Mouse (Mus musculus) embryonic facial prominence, embryonic 14.5 days (tissue): ENCODE results near the gene Pglyrp2. TPM values are rescaled to one million over a fixed set of nuclear protein-coding genes. Genes with fewer than 3 reads are reported as not detected.

Source experiments
- ATAC-seq: fragments of 200-750 bp; cut with Nextera tagmentation; 2 replicates; pipeline ENCODE4 v1.8.0; 2017; ENCODE audit warnings: low read depth, moderate number of reproducible peaks, moderate TSS enrichment
- DNase-seq: peaks from one replicate; pipeline ENCODE4 v3.0.0-alpha.2; 2015; ENCODE audit warnings: low spot score
- H3K27ac ChIP-seq: fragments of 300-500 bp; sonication (generic); replicated peaks from 2 replicates; pipeline ENCODE4 v1.5.1; 2014; ENCODE audit warnings: low read depth, mild to moderate bottlenecking, low read length, moderate library complexity
- H3K27me3 ChIP-seq: fragments of 300-500 bp; sonication (generic); replicated peaks from 2 replicates; pipeline ENCODE4 v1.6.1; 2014; ENCODE audit warnings: low read length; ENCODE audit not compliant: control insufficient read depth, insufficient read depth
- H3K36me3 ChIP-seq: fragments of 300-500 bp; sonication (generic); 2 replicates; pipeline ENCODE4 v1.6.1; 2014; ENCODE audit warnings: low read length, mixed read lengths; ENCODE audit not compliant: control insufficient read depth, insufficient read depth
- H3K4me1 ChIP-seq: fragments of 300-500 bp; sonication (generic); 2 replicates; pipeline ENCODE4 v1.6.1; 2014; ENCODE audit warnings: antibody characterized with exemption, low read length; ENCODE audit not compliant: control insufficient read depth, insufficient read depth
- H3K4me2 ChIP-seq: fragments of 300-500 bp; sonication (generic); 2 replicates; pipeline ENCODE4 v1.6.1; 2014; ENCODE audit warnings: low read depth, mild to moderate bottlenecking, low read length, moderate library complexity, mixed read lengths
- H3K4me3 ChIP-seq: fragments of 300-500 bp; sonication (generic); 2 replicates; pipeline ENCODE4 v1.5.1; 2014; ENCODE audit warnings: low read depth, mild to moderate bottlenecking, low read length
- H3K9ac ChIP-seq: fragments of 300-500 bp; sonication (generic); 2 replicates; pipeline ENCODE4 v1.6.1; 2014; ENCODE audit warnings: low read depth, mild to moderate bottlenecking, low read length, moderate library complexity, mixed read lengths
- H3K9me3 ChIP-seq: fragments of 300-500 bp; sonication (generic); 2 replicates; pipeline ENCODE4 v1.6.1; 2016; ENCODE audit warnings: low read length; ENCODE audit not compliant: control insufficient read depth
- WGBS: fragments of 180-500 bp; shearing (Covaris S2); extraction: QIAGEN DNeasy Blood & Tissue Kit; methylation state at CpG from one replicate; pipeline ENCODE4 v1.1.7; 2014; 5-methylcytosine and 5-hydroxymethylcytosine counted together
- polyA plus RNA-seq: library from polyadenylated mRNA; unstranded; fragments of >200 nt; fragmentation: Nextera tagmentation; extraction: Ambion mirVana; gene quantifications from 2 replicates; pipeline ENCODE4 v1.2.1, GENCODE M21; 2014

Gene Pglyrp2
- 0.17 TPM in 1 of 2 replicates, not detected in the other for polyA plus RNA-seq

DNA sequence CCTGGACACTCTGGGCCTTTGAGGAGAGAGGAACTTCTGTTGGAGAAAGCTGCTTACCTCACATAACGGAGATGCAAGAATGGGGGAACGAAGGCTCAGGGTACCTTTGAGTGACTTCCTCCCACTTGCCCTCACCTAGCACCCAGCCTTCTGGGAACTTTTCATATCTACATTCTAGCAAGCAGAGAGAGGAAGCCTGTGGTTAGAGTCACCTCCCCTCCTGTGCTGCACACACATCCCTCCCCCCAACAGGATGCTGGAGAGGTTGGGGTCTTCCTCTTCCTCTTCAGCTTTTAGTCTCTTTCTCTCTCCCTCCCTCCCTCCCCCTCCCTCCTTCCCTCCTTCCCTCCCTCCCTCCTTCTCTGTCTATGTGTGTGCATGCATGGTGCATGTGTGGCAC, at the start of gene Pglyrp2:
Gene Pglyrp2 (minus strand): TSS at position 134 of the 400 bp plus-strand sequence.
- ATAC-seq (no peak), DNase-seq (no peak)
- Histone ChIP-seq H3K27me3 (no peaks in the 10 kb centered on the region), H3K27ac (no peak within 1 kb of the TSS), H3K36me3 (no peaks in the 10 kb centered on the region), H3K9ac (no peak within 1 kb of the TSS), H3K4me2 (no peak within 1 kb of the TSS), H3K9me3 (no peaks in the 10 kb centered on the region), H3K4me3 (no peak within 1 kb of the TSS), H3K4me1 (no peaks in the 10 kb centered on the region)
- 79% methylated on average over 2 of the region's 2 CpGs for WGBS

DNA sequence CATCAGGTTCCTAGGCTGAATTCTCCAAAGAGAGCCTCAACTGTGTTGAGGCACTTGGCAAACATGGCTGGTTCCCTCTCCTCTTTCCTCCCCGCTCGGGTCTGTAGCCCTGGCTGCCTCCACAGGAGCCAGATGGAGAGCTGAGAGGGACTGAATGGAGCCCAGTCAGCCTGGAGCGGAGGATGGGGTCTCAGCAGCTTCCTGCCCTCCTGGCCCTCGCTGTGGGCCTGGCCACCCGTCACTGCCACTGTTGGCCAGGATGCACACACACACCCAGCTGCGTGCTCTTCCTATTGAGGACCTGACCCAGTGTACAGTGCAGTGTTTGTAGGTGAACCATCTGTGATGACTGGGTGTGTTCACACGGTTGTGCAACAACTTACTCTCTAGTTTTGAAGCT, 48.2 kb upstream of the Pglyrp2 start:
- DNase-seq = no peak
- Histone ChIP-seq H3K27me3 (no peaks in the 10 kb centered on the region), H3K4me2 (no peak overlapping the region), H3K9me3 (no peaks in the 10 kb centered on the region), H3K27ac (no peak overlapping the region), H3K36me3 (no peaks in the 10 kb centered on the region), H3K4me1 (no peaks in the 10 kb centered on the region), H3K4me3 (no peak overlapping the region), H3K9ac (no peak overlapping the region)
- 48% methylated on average over 7 of the region's 7 CpGs for WGBS
- ATAC-seq = no peak

DNA sequence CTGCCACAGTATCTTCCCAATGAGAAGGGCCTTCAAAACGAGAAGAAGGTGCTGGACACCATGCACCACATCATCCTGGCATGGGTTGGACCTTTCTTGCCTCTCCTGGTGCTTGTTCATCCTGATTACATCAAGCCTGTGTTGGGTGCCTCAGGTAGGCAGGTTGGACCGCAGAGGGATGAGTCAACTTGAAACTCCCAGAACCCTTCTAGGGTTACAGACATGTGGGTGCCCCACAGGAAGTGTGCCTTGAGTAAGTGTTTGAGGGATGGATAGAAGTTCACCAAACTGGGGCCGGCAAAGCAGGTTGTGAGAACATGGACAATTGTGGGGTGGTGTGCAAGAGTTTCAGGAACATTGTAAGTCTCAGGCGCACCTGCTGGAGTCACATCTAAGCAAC, 46.8 kb upstream of the Pglyrp2 start:
- WGBS = 80% methylated on average over 4 of the region's 4 CpGs
- no peak overlapping the region for H3K4me3 ChIP-seq
- H3K36me3 ChIP-seq = no peaks in the 10 kb centered on the region
- no peaks in the 10 kb centered on the region for H3K9me3 ChIP-seq
- no peak overlapping the region for H3K9ac ChIP-seq
- H3K4me1 ChIP-seq = no peaks in the 10 kb centered on the region
- no peak overlapping the region for H3K27ac ChIP-seq
- H3K27me3 ChIP-seq = no peaks in the 10 kb centered on the region
- ATAC-seq (no peak), DNase-seq (no peak)
- no peak overlapping the region for H3K4me2 ChIP-seq

DNA sequence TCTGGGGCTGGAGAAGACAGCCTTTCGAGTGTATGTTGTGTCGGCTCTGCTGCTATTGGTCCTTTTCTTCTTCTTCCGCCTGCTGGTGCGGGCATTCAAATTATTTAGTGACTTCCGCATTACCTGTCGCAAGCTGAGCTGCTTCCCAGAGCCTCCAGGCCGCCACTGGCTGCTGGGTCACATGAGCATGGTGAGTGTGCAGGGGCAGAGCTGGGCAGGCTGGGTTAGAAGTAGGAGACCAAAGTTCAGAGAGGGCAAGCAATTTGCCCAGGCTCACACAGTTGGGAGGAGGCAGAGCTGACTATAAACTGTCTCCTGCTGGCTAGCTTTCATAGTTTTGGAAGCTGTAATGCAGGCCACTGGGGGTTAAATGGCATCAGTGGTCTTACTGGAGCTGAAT, 44.5 kb upstream of the Pglyrp2 start:
- ATAC-seq = no peak
- 55% methylated on average over 7 of the region's 7 CpGs for WGBS

DNA sequence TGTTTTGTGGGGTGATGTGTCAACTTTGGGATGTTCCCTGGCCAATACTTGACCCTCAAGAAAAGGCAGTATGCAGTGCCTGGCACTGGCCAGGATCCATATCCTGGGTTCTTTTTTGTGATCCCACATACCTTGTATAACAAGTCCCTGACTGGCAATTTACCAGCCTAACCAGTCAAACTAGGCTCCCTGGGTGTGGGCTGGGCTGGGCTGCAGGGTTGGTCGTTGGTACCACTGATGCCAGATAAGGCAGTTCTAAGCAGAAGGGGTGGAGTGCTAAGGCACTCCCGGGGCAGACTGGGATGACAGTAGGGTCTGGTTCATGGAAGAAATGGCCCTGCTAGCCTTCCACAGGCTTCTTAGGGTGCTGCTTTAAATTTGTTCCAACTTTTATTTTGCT, 31.0 kb upstream of the Pglyrp2 start:
- H3K27me3 ChIP-seq = peaks cover 8% of the 10 kb centered on the region
- 31% methylated on average over 2 of the region's 2 CpGs for WGBS
- H3K4me2 ChIP-seq = no peak overlapping the region
- no peak overlapping the region for H3K9ac ChIP-seq
- no peaks in the 10 kb centered on the region for H3K9me3 ChIP-seq
- no peaks in the 10 kb centered on the region for H3K36me3 ChIP-seq
- DNase-seq (peak; percentile 10), ATAC-seq (no peak)
- no peak overlapping the region for H3K4me3 ChIP-seq
- no peaks in the 10 kb centered on the region for H3K4me1 ChIP-seq
- no peak overlapping the region for H3K27ac ChIP-seq

More for the DNA sequence above, 44.5 kb upstream of the Pglyrp2 start:
- no peak overlapping the region for H3K4me2 ChIP-seq
- H3K27ac ChIP-seq = no peak overlapping the region
- H3K4me1 ChIP-seq = no peaks in the 10 kb centered on the region
- no peaks in the 10 kb centered on the region for H3K36me3 ChIP-seq
- no peak for DNase-seq
- H3K9ac ChIP-seq = no peak overlapping the region
- H3K4me3 ChIP-seq = no peak overlapping the region
- no peaks in the 10 kb centered on the region for H3K27me3 ChIP-seq
- no peaks in the 10 kb centered on the region for H3K9me3 ChIP-seq

DNA sequence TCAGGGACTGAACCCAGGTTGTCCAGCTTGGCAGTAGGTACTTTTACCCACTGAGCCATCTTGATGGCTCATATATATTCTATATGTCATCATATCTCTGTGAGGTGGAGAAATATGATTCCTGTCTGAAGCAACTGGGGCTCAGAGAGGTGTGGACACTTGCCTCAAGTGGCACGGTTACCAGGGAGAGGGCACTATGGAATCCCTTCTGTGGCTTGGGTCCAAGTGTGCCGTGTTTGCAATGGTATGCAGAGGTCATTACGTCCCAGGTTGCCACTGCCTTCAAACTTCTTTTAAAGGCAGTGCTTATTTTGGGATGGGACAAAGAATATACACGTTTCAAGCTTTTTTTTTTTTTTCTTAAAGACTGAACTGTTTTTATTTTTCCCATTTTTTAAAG, 30.2 kb upstream of the Pglyrp2 start:
- ATAC-seq = no peak
- Histone ChIP-seq H3K36me3 (no peaks in the 10 kb centered on the region), H3K9ac (no peak overlapping the region), H3K27ac (no peak overlapping the region), H3K4me3 (no peak overlapping the region), H3K27me3 (peaks cover 8% of the 10 kb centered on the region), H3K9me3 (0 out of 2 replicates have a peak, but pooled peaks cover under 1% of the 10 kb centered on the region), H3K4me1 (no peaks in the 10 kb centered on the region), H3K4me2 (no peak overlapping the region)
- 65% methylated on average over 4 of the region's 4 CpGs for WGBS
- DNase-seq = no peak

DNA sequence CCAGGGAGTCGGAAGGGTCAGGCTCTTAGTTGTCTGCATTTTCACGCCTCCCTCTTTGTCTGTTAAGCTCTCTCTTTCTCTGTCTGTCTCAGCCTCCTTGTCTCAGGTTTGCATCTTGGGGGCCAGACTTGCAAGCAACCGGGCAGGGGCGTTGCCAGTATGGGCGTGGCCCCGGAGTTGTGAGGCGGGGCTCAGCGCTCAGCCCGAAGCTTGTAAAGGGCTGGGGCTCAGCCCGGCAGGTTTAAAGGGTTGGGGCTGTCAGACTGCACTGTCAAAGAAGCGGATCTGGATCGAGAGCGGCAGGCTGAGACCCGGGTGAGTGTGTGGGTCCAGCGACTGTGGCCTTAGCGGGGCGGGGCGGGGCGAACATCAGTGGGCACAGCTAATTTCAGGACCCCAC, 28.5 kb upstream of the Pglyrp2 start, which contains the start of gene Cyp4f39:
Gene Cyp4f39 (plus strand): TSS at position 242 of the 400 bp plus-strand sequence.
- ATAC-seq (peak; percentile 57; the same call in 1 of the 2 replicates), DNase-seq (peak; percentile 68)
- 2% methylated on average over 17 of the region's 19 CpGs for WGBS
- Histone ChIP-seq H3K9me3 (0 out of 2 replicates have a peak, but pooled peaks cover 5% of the 10 kb centered on the region), H3K27ac (no peak within 1 kb of the TSS), H3K9ac (no peak within 1 kb of the TSS), H3K36me3 (no peaks in the 10 kb centered on the region), H3K4me1 (no peaks in the 10 kb centered on the region), H3K4me2 (peak within 1 kb of the TSS; percentile 62), H3K4me3 (peak within 1 kb of the TSS; percentile 30), H3K27me3 (peaks cover 8% of the 10 kb centered on the region)

DNA sequence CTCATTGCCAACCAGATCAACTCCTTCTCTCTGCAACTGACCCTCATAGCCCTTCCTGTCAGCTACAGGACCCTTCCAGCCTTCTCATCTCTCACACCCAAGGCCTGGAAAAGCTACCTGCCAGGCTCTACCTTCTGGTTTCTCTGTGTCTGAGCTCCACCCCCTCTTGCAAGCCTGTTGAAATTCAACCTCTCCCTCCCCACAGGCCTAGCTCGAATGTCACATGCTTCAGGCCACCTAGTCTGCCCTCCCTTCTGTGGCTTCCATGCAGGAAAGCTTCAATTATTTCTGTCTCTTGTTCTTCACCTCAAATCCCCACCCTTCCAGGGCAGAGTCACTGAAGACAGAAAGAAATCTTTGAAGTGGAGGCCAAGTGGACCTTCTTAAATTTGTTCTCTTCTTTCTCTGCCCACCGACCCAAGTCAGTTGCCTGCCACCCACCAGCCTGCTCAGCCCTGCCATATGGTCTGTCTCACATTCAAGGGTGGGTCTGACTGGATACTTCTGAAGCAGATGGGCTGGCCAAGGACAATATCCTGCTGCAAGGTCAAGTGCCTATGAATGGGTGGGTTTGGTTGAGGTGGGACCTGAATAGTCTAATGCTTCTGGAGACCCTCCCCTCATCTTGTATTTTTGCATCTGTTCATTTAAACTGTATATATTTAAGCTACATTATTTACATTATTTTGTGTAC, 27.0 kb upstream of the Pglyrp2 start:
- ATAC-seq = peak; percentile 33; the same call in 1 of the 2 replicates
- 0 out of 2 replicates have a peak, but pooled peaks cover 9% of the 10 kb centered on the region for H3K9me3 ChIP-seq
- H3K4me2 ChIP-seq = no peak overlapping the region
- no peak overlapping the region for H3K4me3 ChIP-seq
- 28% methylated on average over 2 of the region's 2 CpGs for WGBS
- H3K27ac ChIP-seq = no peak overlapping the region
- peaks cover 8% of the 10 kb centered on the region for H3K27me3 ChIP-seq
- peak; percentile 21 for DNase-seq
- H3K9ac ChIP-seq = no peak overlapping the region
- no peaks in the 10 kb centered on the region for H3K36me3 ChIP-seq
- no peaks in the 10 kb centered on the region for H3K4me1 ChIP-seq

DNA sequence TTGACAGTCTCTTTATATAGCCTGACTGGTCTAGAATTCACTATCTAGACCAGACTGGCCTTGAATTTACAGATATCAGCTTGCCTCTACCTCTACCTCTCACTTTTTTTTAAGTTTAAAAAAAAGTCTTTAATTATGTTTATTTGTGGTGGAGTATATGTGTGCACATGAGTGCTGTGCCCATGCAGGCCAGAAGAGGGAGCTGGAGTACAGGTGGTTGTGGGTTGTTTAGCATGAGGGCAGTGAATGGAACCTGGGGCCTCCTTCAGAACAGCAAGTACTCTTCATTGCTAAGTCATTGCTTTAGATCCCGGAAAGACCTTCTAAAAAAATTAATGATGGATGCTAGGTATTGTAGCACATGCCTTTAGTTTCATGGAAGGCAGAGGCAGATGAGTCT, 25.1 kb upstream of the Pglyrp2 start:
- 88% methylated on average over 1 of the region's 1 CpGs for WGBS
- H3K9ac ChIP-seq = no peak overlapping the region
- ATAC-seq (no peak), DNase-seq (no peak)
- H3K4me3 ChIP-seq = no peak overlapping the region
- H3K36me3 ChIP-seq = no peaks in the 10 kb centered on the region
- H3K27me3 ChIP-seq = peaks cover 8% of the 10 kb centered on the region
- H3K4me2 ChIP-seq = no peak overlapping the region
- no peak overlapping the region for H3K27ac ChIP-seq
- H3K4me1 ChIP-seq = no peaks in the 10 kb centered on the region
- 0 out of 2 replicates have a peak, but pooled peaks cover 9% of the 10 kb centered on the region for H3K9me3 ChIP-seq
